Mouse (Mus musculus): ENCODE data around the gene Camkmt. TPM values are rescaled to one million over a fixed set of nuclear protein-coding genes. Genes with fewer than 3 reads are reported as not detected.

Camkmt gene
- polyA plus RNA-seq, 1 experiment from 2014 or later = 10.1 TPM

DNA sequence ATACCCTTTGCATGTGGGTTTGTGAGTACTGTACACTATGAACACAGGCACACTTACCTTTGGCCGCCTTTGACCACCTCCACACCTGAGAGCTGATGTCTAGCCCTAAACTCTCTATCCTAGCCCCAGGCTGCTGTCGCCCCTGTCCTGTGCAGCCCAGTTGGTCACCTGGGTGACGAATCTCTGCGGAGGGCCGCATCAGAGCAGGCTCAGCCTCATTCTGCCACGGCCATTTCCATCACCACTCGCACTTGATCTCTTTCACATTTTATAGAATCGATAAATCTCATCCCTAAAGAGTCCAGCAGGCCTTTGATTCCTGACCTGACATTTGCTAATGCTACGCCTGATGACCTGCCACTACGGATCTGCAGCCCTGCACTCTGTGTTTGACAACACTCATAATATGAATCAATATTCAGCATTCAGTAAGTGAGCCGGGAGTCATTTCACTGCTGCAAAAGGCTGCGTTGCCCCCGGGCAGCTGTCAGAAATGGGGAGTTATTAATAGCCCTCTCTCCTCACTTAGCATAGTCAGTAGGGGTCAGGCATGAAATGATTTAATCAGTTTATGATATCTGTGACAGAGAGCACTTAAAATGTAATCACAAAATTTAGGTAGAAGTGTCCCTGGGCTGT, 168.5 kb downstream of the Camkmt start:
- Histone ChIP-seq H3K27ac (replicated peaks; ENCODE audit: low read depth, low read length) (no peak overlapping the region), H3K9me3 (ENCODE audit: control insufficient read depth, low read length) (no peaks in the 10 kb centered on the region), H3K27me3 (replicated peaks; ENCODE audit: control insufficient read depth, insufficient read depth, low read length) (no peaks in the 10 kb centered on the region), H3K4me3 (ENCODE audit: low read depth, low read length) (no peak overlapping the region), H3K4me2 (ENCODE audit: low read depth, low read length) (no peak overlapping the region), H3K4me1 (ENCODE audit: control insufficient read depth, insufficient read depth, low read length) (0 out of 2 replicates have a peak, but pooled peaks cover 3% of the 10 kb centered on the region), H3K9ac (ENCODE audit: low read depth, low read length) (no peak overlapping the region), H3K36me3 (ENCODE audit: control insufficient read depth, insufficient read depth, low read length) (no peaks in the 10 kb centered on the region)
- ATAC-seq (ENCODE audit: low read depth) (no peak), DNase-seq (ENCODE audit: low spot score) (peak; percentile 22)
- WGBS = 76% methylated on average over 13 of the region's 13 CpGs

DNA sequence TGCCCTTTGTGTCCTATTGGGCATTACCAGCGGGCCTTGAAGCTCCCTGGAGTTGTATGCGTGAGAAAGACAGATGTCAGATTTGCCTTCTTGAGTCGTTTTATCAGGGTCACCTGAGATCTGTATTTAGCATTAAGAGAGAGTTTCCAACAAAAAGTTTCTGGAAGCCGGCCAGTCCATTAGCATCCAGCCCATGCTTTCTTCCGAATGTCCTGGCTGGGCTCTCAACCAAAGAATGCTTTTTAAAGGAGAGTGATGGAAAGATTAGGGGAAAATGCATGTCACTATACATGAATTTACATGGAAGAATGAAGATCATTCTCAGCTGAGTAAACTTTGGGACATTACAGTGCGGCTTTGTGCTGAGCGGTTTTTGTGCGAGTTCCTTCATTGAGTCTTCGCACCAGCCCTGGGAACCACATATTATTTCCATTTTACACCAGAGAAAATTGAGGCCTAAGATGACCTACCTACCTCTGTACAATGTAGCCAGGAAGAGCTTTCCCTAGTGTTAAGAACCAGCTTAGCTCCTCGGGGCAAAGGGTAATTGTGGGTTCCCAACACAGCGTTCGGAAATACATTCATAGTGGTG, 176.6 kb downstream of the Camkmt start:
- Histone ChIP-seq H3K36me3 (ENCODE audit: control insufficient read depth, insufficient read depth, low read length) (no peaks in the 10 kb centered on the region), H3K4me1 (ENCODE audit: control insufficient read depth, insufficient read depth, low read length) (peaks cover 4% of the 10 kb centered on the region; the same call in 1 of the 2 replicates), H3K9ac (ENCODE audit: low read depth, low read length) (no peak overlapping the region), H3K27ac (replicated peaks; ENCODE audit: low read depth, low read length) (no peak overlapping the region; the same call in 1 of the 2 replicates), H3K4me2 (ENCODE audit: low read depth, low read length) (no peak overlapping the region), H3K4me3 (ENCODE audit: low read depth, low read length) (no peak overlapping the region), H3K9me3 (ENCODE audit: control insufficient read depth, low read length) (no peaks in the 10 kb centered on the region), H3K27me3 (replicated peaks; ENCODE audit: control insufficient read depth, insufficient read depth, low read length) (no peaks in the 10 kb centered on the region)
- 67% methylated on average over 12 of the region's 12 CpGs for WGBS
- DNase-seq (ENCODE audit: low spot score) (peak; percentile 76), ATAC-seq (ENCODE audit: low read depth) (no peak)

DNA sequence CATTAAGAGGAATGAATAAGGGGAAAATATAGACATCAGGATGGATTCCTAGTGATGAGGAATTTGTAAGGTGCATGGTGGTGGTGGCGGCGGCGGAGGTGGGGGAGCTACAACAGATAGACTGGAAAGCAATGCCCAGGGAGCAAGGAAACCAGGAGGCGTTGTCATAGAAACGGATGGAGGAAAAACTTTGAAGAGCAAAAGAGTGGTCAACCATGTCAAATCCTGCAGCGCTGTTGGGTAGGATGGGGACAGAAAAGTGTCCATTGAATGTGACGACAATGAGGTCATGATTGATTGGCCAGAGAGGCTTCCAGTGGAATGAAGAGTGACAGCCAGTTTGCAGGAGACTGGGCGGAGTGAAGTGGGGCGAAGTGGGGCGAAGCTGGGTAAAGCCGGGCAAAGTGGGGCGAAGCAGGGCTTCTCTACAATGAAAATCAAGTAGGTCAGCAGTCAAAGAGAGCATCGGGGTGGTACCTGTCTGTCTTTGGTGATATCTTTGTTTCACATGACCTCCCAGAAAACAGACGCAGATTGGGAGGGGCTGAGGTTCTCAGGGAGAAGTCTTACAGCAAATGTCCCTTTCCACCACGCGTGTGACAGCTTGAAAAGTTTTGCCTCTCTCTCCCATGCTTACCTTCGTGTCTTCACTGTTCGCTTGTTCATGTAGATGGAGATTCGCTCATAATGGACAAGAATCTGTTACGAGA, 181.3 kb downstream of the Camkmt start:
- H3K27me3 ChIP-seq (replicated peaks; ENCODE audit: control insufficient read depth, insufficient read depth, low read length) = no peaks in the 10 kb centered on the region

GRCm38 (mm10) chr17:85279720-85280119, 189.4 kb downstream of the Camkmt start:
- Histone ChIP-seq H3K27me3 (replicated peaks; ENCODE audit: control insufficient read depth, insufficient read depth, low read length) (no peaks in the 10 kb centered on the region), H3K4me1 (ENCODE audit: control insufficient read depth, insufficient read depth, low read length) (no peaks in the 10 kb centered on the region), H3K4me2 (ENCODE audit: low read depth, low read length) (no peak overlapping the region), H3K9ac (ENCODE audit: low read depth, low read length) (no peak overlapping the region), H3K4me3 (ENCODE audit: low read depth, low read length) (no peak overlapping the region), H3K27ac (replicated peaks; ENCODE audit: low read depth, low read length) (no peak overlapping the region), H3K9me3 (ENCODE audit: control insufficient read depth, low read length) (no peaks in the 10 kb centered on the region), H3K36me3 (ENCODE audit: control insufficient read depth, insufficient read depth, low read length) (no peaks in the 10 kb centered on the region)
- ATAC-seq (ENCODE audit: low read depth) (no peak), DNase-seq (ENCODE audit: low spot score) (no peak)
- 73% methylated on average over 7 of the region's 7 CpGs for WGBS

More for the DNA sequence above, 181.3 kb downstream of the Camkmt start:
- no peak for ATAC-seq (ENCODE audit: low read depth)
- Histone ChIP-seq H3K27ac (replicated peaks; ENCODE audit: low read depth, low read length) (no peak overlapping the region), H3K9ac (ENCODE audit: low read depth, low read length) (no peak overlapping the region), H3K9me3 (ENCODE audit: control insufficient read depth, low read length) (no peaks in the 10 kb centered on the region), H3K4me1 (ENCODE audit: control insufficient read depth, insufficient read depth, low read length) (peaks cover 2% of the 10 kb centered on the region; the same call in 1 of the 2 replicates), H3K36me3 (ENCODE audit: control insufficient read depth, insufficient read depth, low read length) (no peaks in the 10 kb centered on the region), H3K4me2 (ENCODE audit: low read depth, low read length) (no peak overlapping the region), H3K4me3 (ENCODE audit: low read depth, low read length) (no peak overlapping the region)
- DNase-seq (ENCODE audit: low spot score) = no peak
- 83% methylated on average over 20 of the region's 20 CpGs for WGBS

DNA sequence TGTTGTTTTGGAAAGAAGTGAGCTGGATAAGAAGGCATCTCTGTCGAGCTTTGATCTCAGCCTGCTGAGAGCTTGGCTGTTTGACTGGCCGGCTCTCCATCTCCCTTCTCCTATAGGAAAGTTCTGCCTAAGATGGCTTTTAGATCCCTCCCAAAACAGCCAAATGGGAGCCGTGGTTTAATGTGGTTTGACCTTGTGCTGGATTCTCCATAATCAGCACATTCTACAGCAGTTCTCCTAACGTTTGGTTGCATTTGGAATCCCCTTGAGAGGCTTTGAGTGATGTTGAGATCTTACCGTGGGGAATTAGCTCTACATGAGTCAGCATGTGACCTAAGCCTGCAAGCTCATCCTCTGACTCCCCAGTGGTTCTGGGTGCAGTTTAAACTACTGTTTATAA, 192.1 kb downstream of the Camkmt start:
- no peaks in the 10 kb centered on the region for H3K4me1 ChIP-seq (ENCODE audit: control insufficient read depth, insufficient read depth, low read length)
- no peaks in the 10 kb centered on the region for H3K27me3 ChIP-seq (replicated peaks; ENCODE audit: control insufficient read depth, insufficient read depth, low read length)
- no peak for ATAC-seq (ENCODE audit: low read depth)
- H3K4me2 ChIP-seq (ENCODE audit: low read depth, low read length) = no peak overlapping the region
- H3K4me3 ChIP-seq (ENCODE audit: low read depth, low read length) = no peak overlapping the region
- H3K27ac ChIP-seq (replicated peaks; ENCODE audit: low read depth, low read length) = no peak overlapping the region
- H3K36me3 ChIP-seq (ENCODE audit: control insufficient read depth, insufficient read depth, low read length) = no peaks in the 10 kb centered on the region
- no peak overlapping the region for H3K9ac ChIP-seq (ENCODE audit: low read depth, low read length)
- DNase-seq (ENCODE audit: low spot score) = no peak
- WGBS = 53% methylated on average over 5 of the region's 5 CpGs
- no peaks in the 10 kb centered on the region for H3K9me3 ChIP-seq (ENCODE audit: control insufficient read depth, low read length)

DNA sequence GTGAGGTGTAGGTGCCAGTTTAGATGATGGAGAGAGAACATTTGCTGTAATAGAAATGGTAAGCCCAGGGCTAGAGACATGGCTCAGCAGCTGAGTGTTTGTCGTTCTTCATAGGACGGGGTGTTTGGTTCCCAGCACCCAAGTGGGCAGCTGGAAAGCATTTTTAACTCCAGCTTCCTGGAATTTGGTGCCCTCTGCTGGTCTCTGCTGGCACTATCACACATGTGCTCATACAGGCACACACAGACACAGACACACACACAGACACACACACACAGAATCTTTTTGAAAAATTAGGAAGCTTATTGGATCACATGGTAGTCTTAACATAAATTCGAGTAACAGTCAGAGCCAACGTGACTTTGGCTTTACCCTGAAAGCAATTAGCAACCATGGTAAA, 200.8 kb downstream of the Camkmt start:
- Histone ChIP-seq H3K4me3 (ENCODE audit: low read depth, low read length) (no peak overlapping the region), H3K27ac (replicated peaks; ENCODE audit: low read depth, low read length) (no peak overlapping the region), H3K4me1 (ENCODE audit: control insufficient read depth, insufficient read depth, low read length) (no peaks in the 10 kb centered on the region), H3K9me3 (ENCODE audit: control insufficient read depth, low read length) (0 out of 2 replicates have a peak, but pooled peaks cover 6% of the 10 kb centered on the region), H3K36me3 (ENCODE audit: control insufficient read depth, insufficient read depth, low read length) (no peaks in the 10 kb centered on the region), H3K4me2 (ENCODE audit: low read depth, low read length) (no peak overlapping the region), H3K9ac (ENCODE audit: low read depth, low read length) (no peak overlapping the region), H3K27me3 (replicated peaks; ENCODE audit: control insufficient read depth, insufficient read depth, low read length) (no peaks in the 10 kb centered on the region)
- DNase-seq (ENCODE audit: low spot score) (no peak), ATAC-seq (ENCODE audit: low read depth) (no peak)
- 88% methylated on average over 4 of the region's 4 CpGs for WGBS

DNA sequence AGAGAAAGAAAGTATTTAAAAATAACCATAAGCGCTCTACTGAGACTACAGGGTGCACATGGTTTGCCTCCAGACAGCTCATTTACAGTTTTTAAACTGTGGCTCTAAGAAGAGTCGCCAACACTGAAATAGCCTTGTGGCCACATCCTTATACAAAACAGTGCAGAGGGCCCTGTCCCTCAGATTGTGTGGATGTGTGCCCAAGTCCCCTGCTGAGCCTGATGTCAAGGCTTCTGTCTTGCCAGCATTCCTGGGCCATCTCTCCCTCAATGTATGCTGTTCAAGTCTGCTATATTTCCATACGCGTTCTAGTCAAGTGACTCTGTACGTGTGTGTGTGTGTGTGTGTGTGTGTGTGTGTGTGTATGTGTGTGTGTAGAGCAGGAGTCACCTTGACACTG, 201.2 kb downstream of the Camkmt start:
- ATAC-seq (ENCODE audit: low read depth) = no peak

GRCm38 (mm10) chr17:85292276-85292675, 201.9 kb downstream of the Camkmt start:
- DNase-seq (ENCODE audit: low spot score) (no peak), ATAC-seq (ENCODE audit: low read depth) (no peak)
- Histone ChIP-seq H3K4me3 (ENCODE audit: low read depth, low read length) (no peak overlapping the region), H3K9ac (ENCODE audit: low read depth, low read length) (no peak overlapping the region), H3K4me2 (ENCODE audit: low read depth, low read length) (no peak overlapping the region), H3K9me3 (ENCODE audit: control insufficient read depth, low read length) (0 out of 2 replicates have a peak, but pooled peaks cover 6% of the 10 kb centered on the region), H3K27me3 (replicated peaks; ENCODE audit: control insufficient read depth, insufficient read depth, low read length) (no peaks in the 10 kb centered on the region), H3K27ac (replicated peaks; ENCODE audit: low read depth, low read length) (no peak overlapping the region), H3K36me3 (ENCODE audit: control insufficient read depth, insufficient read depth, low read length) (no peaks in the 10 kb centered on the region), H3K4me1 (ENCODE audit: control insufficient read depth, insufficient read depth, low read length) (no peaks in the 10 kb centered on the region)
- 75% methylated on average over 6 of the region's 6 CpGs for WGBS

More for the DNA sequence above, 201.2 kb downstream of the Camkmt start:
- Histone ChIP-seq H3K27me3 (replicated peaks; ENCODE audit: control insufficient read depth, insufficient read depth, low read length) (no peaks in the 10 kb centered on the region), H3K4me2 (ENCODE audit: low read depth, low read length) (no peak overlapping the region), H3K9me3 (ENCODE audit: control insufficient read depth, low read length) (0 out of 2 replicates have a peak, but pooled peaks cover 6% of the 10 kb centered on the region), H3K4me1 (ENCODE audit: control insufficient read depth, insufficient read depth, low read length) (no peaks in the 10 kb centered on the region), H3K27ac (replicated peaks; ENCODE audit: low read depth, low read length) (no peak overlapping the region), H3K36me3 (ENCODE audit: control insufficient read depth, insufficient read depth, low read length) (no peaks in the 10 kb centered on the region), H3K9ac (ENCODE audit: low read depth, low read length) (no peak overlapping the region), H3K4me3 (ENCODE audit: low read depth, low read length) (no peak overlapping the region)
- no peak for DNase-seq (ENCODE audit: low spot score)
- WGBS = 88% methylated on average over 5 of the region's 5 CpGs

Data from embryonic facial prominence, embryonic 14.5 days (tissue).